Mouse (Mus musculus): ENCODE results near the gene Gprasp1.

DNA sequence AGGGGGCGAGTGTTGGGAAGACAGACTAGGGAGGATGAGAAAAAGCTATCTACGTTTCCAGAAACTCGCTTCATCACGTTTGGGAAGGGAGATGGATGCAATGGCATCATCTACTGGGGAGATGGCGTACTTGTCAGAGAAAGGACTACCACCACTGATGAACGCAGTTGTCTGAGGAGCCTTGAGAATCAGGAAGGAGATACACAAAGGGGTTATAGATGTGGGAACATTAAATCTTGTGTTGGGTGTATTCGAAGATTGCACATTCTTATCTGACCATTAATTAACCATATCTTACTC, 473 bp downstream of the Gprasp1 start:
- no peak for TF ChIP-seq CTCF (IDR thresholded peaks at IDR 0.05; ENCODE audit: extremely low read depth, insufficient read depth, insufficient read length, insufficient replicate concordance)
- TF ChIP-seq POLR2A (IDR thresholded peaks at IDR 0.05; ENCODE audit: low read depth, low read length): no peak
